Mouse (Mus musculus) hindbrain, embryonic 12.5 days (tissue): Measurements from ENCODE around the gene Hps3. TPM values are rescaled to one million over a fixed set of nuclear protein-coding genes. Genes with fewer than 3 reads are reported as not detected.
"Not testable (repeated sequence)": the region's sequence is repeated elsewhere in the genome, so short reads cannot be mapped to it uniquely, and the experiment has no call there.

Experiments used
- ATAC-seq: fragments of 200-750 bp; cut with Nextera tagmentation; 2 replicates; pipeline ENCODE4 v1.8.0; 2017; ENCODE audit warnings: moderate TSS enrichment; ENCODE audit not compliant: low FRiP score
- H3K27ac ChIP-seq: fragments of 300-500 bp; sonication (generic); 2 replicates; pipeline ENCODE4 v1.5.1; 2016; ENCODE audit warnings: mild to moderate bottlenecking
- H3K27me3 ChIP-seq: fragments of 300-500 bp; sonication (generic); 2 replicates; pipeline ENCODE4 v1.6.1; 2016; ENCODE audit warnings: mild to moderate bottlenecking
- H3K36me3 ChIP-seq: fragments of 300-500 bp; sonication (generic); 2 replicates; pipeline ENCODE4 v1.6.1; 2016; ENCODE audit warnings: mild to moderate bottlenecking
- H3K4me1 ChIP-seq: fragments of 300-500 bp; sonication (generic); 2 replicates; pipeline ENCODE4 v1.6.1; 2016
- H3K4me2 ChIP-seq: fragments of 300-500 bp; sonication (generic); replicated peaks from 2 replicates; pipeline ENCODE4 v1.6.1; 2016; ENCODE audit warnings: mild to moderate bottlenecking
- H3K4me3 ChIP-seq: fragments of 300-500 bp; sonication (generic); 2 replicates; pipeline ENCODE4 v1.5.1; 2016; ENCODE audit warnings: mild to moderate bottlenecking
- H3K9ac ChIP-seq: fragments of 300-500 bp; sonication (generic); 2 replicates; pipeline ENCODE4 v1.6.1; 2016; ENCODE audit warnings: mild to moderate bottlenecking, moderate library complexity
- H3K9me3 ChIP-seq: fragments of 300-500 bp; sonication (generic); replicated peaks from 2 replicates; pipeline ENCODE4 v1.6.1; 2016; ENCODE audit warnings: mild to moderate bottlenecking
- WGBS: fragments of 180-500 bp; shearing (Covaris S2); methylation state at CpG from one replicate; pipeline ENCODE4 v1.1.7; 2016; 5-methylcytosine and 5-hydroxymethylcytosine counted together
- polyA plus RNA-seq: library from polyadenylated mRNA; unstranded; fragments of >200 nt; fragmentation: Nextera tagmentation; extraction: Ambion mirVana; gene quantifications from 2 replicates; pipeline ENCODE4 v1.2.1, GENCODE M21; 2016

Hps3 gene
- polyA plus RNA-seq, 1 experiment from 2014 or later = 13.6 TPM

DNA sequence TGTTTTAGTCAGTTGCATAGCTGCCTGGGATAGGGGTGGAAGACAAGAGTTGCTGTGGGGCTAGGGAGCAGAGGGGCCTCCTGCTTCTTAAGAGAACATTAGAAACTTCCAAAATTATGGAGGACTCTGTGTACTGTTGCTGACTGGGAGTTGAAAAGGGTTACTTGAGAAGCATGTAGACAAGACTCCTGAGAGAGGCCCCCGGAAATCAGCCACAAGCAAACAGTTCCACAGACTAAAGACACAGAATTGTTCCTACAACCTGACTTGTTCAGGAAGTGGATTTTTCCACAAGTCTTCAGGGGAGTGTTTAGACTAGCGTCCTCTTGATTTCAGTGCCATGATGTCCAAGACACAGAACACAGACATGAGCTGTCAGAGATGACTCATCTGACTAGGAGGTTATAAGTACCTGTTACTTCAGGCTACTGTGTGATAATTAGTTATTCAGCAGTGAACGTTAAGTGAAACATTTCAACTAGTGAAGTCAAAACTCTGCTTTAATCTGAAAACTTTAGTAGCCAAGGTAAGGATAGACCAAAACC lies 74.5 kb downstream of the Hps3 start:
- no peak overlapping the region for H3K9ac ChIP-seq
- no peaks in the 10 kb centered on the region for H3K27me3 ChIP-seq
- no peak for ATAC-seq
- no peaks in the 10 kb centered on the region for H3K36me3 ChIP-seq
- 60% methylated on average over 3 of the region's 3 CpGs for WGBS
- 0 out of 2 replicates have a peak, but pooled peaks cover 3% of the 10 kb centered on the region for H3K4me1 ChIP-seq
- H3K27ac ChIP-seq = no peak overlapping the region
- no peak overlapping the region for H3K4me3 ChIP-seq
- H3K9me3 ChIP-seq = no peaks in the 10 kb centered on the region
- H3K4me2 ChIP-seq = no peak overlapping the region

- no peak overlapping the region for H3K4me2 ChIP-seq
- H3K9ac ChIP-seq = no peak overlapping the region
- ATAC-seq = no peak
- H3K27me3 ChIP-seq = no peaks in the 10 kb centered on the region
- no peaks in the 10 kb centered on the region for H3K9me3 ChIP-seq
- H3K4me3 ChIP-seq = no peak overlapping the region
- H3K36me3 ChIP-seq = no peaks in the 10 kb centered on the region
- H3K4me1 ChIP-seq = peaks cover 6% of the 10 kb centered on the region
- H3K27ac ChIP-seq = no peak overlapping the region
- 74% methylated on average over 1 of the region's 1 CpGs for WGBS
Observed at GRCm38 (mm10) chr3:19958983-19959382, 76.1 kb downstream of the Hps3 start.

DNA sequence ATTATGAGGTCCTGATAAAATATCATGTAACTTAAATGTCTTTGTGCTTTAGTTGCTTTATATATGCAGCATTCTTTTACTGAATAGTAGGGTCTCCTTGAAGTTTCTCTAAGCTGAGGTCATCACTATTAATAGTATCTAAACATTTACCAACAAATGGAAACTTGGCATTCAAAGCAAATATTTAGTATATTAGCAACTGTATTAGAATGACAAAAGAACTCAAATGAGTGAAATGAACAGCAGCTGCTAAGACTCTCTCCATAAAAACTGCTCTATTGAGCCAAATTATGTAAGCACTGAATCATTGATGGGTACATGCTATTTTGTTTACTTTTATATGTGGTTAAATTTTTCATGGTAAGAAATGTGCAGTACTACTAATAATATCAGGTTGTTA lies 77.1 kb downstream of the Hps3 start:
- Histone ChIP-seq H3K36me3 (no peaks in the 10 kb centered on the region), H3K27me3 (no peaks in the 10 kb centered on the region), H3K4me1 (peaks cover 11% of the 10 kb centered on the region), H3K4me3 (no peak overlapping the region), H3K27ac (no peak overlapping the region), H3K4me2 (no peak overlapping the region), H3K9me3 (no peaks in the 10 kb centered on the region), H3K9ac (no peak overlapping the region)
- no peak for ATAC-seq

- 14% methylated on average over 5 of the region's 5 CpGs for WGBS
- H3K27me3 ChIP-seq = no peaks in the 10 kb centered on the region
- no peak within 1 kb of the TSS; the same call in 1 of the 2 replicates for H3K4me2 ChIP-seq
- peak; percentile 80 for ATAC-seq
- H3K4me3 ChIP-seq = no peak within 1 kb of the TSS
- 0 out of 2 replicates have a peak within 1 kb of the TSS, but pooled peaks have one; percentile 40 for H3K27ac ChIP-seq
- H3K9me3 ChIP-seq = no peaks in the 10 kb centered on the region
- H3K9ac ChIP-seq = no peak within 1 kb of the TSS
- H3K36me3 ChIP-seq = no peaks in the 10 kb centered on the region
- peaks cover 11% of the 10 kb centered on the region for H3K4me1 ChIP-seq
Observed at GRCm38 (mm10) chr3:19956885-19957284, 78.2 kb downstream of the Hps3 start, which contains the start of gene Cp. Cp (plus strand) TSS chr3:19957054.

DNA sequence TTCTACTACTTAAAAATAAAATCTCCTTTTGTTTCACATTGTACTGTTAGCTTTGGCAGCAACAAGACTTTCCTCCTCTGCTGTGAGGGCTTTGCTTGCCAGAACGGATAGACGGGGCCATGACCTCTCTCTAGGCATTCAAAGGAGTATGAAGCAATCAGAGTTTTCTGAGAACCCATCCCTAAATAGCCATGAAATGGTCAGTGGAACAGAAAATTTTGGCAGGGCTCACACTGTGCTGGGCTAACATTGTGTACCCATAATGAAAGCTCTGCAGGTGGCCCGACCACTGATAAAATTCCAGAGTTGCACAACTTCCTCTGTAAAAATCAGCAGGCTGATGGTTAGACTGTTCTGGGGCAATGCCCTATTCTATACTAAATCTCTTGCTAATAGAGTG lies 81.2 kb downstream of the Hps3 start:
- ATAC-seq = peak; percentile 80
- Histone ChIP-seq H3K9ac (no peak overlapping the region), H3K4me3 (no peak overlapping the region), H3K27me3 (no peaks in the 10 kb centered on the region), H3K4me1 (peaks cover 9% of the 10 kb centered on the region), H3K27ac (no peak overlapping the region), H3K9me3 (no peaks in the 10 kb centered on the region), H3K4me2 (no peak overlapping the region), H3K36me3 (no peaks in the 10 kb centered on the region)
- 3% methylated on average over 3 of the region's 3 CpGs for WGBS

- H3K27me3 ChIP-seq = no peaks in the 10 kb centered on the region
- no peaks in the 10 kb centered on the region for H3K9me3 ChIP-seq
- WGBS = 10% methylated on average over 1 of the region's 1 CpGs
- peaks cover 9% of the 10 kb centered on the region for H3K4me1 ChIP-seq
- H3K4me3 ChIP-seq = no peak overlapping the region
- no peak for ATAC-seq
- H3K27ac ChIP-seq = no peak overlapping the region
- H3K9ac ChIP-seq = no peak overlapping the region
- no peaks in the 10 kb centered on the region for H3K36me3 ChIP-seq
- H3K4me2 ChIP-seq = no peak overlapping the region
Observed at GRCm38 (mm10) chr3:19953425-19953824, 81.7 kb downstream of the Hps3 start.

- H3K4me3 ChIP-seq, H3K9me3 ChIP-seq, H3K4me1 ChIP-seq, H3K9ac ChIP-seq, H3K27me3 ChIP-seq, H3K4me2 ChIP-seq, H3K27ac ChIP-seq, ATAC-seq, H3K36me3 ChIP-seq: not testable (repeated sequence)
- WGBS = 94% methylated on average over 1 of the region's 1 CpGs
Observed at GRCm38 (mm10) chr3:19949401-19949800, 85.7 kb downstream of the Hps3 start.

DNA sequence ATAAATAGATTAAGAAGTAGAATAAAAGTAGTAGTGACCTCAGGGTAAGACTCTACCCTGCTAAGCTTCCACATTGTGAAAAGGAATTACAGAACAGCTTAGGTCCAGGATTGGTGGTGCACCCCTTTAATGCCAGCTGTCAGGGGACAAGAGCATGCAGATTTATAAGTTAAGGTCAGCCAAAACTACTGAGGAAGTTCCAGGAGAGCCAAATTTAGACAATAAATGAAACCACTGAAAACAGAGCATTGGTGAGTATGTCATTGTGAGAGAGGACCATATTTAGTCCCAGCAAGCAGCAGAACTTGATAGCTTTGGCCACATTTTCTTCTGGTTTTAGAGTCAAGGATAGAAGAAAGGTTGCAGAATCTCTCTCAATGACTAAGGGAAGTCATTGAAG lies 86.6 kb downstream of the Hps3 start:
- H3K9ac ChIP-seq = no peak overlapping the region
- no peaks in the 10 kb centered on the region for H3K27me3 ChIP-seq
- no peak overlapping the region for H3K27ac ChIP-seq
- H3K9me3 ChIP-seq = no peaks in the 10 kb centered on the region
- no peak overlapping the region for H3K4me2 ChIP-seq
- 0 out of 2 replicates have a peak, but pooled peaks cover 2% of the 10 kb centered on the region for H3K4me1 ChIP-seq
- no peak overlapping the region for H3K4me3 ChIP-seq
- no peaks in the 10 kb centered on the region for H3K36me3 ChIP-seq
- no peak for ATAC-seq

Other genes with a start within 250 kb of the Hps3 start
- gene Cp, start 78.3 kb downstream of the Hps3 start, polyA plus RNA-seq = 5.6 and 6.1 TPM in 2 replicates
- gene Hltf, start 22.5 kb upstream of the Hps3 start, polyA plus RNA-seq = 22.4 and 24.4 TPM in 2 replicates
- gene Gyg, start 120.0 kb upstream of the Hps3 start, polyA plus RNA-seq = 26.4 and 27.7 TPM in 2 replicates
- gene Cpa3, start 206.9 kb upstream of the Hps3 start, polyA plus RNA-seq = 0.81 and 1.6 TPM in 2 replicates
- 0.14 and 0.17 TPM in 2 replicates for gene Cpb1, start 240.4 kb upstream of the Hps3 start, polyA plus RNA-seq